Mouse (Mus musculus) CH12.LX (cell line): ENCODE results near the gene Grin1. TPM values are rescaled to one million over a fixed set of nuclear protein-coding genes. Genes with fewer than 3 reads are reported as not detected.

Source experiments
- DNase-seq: peaks from one replicate; pipeline ENCODE4 v3.0.0-alpha.2; 2013; ENCODE audit errors: extremely low read depth
- H3K27ac ChIP-seq: 2 replicates; pipeline ENCODE4 v1.5.1; 2012; ENCODE audit warnings: low read depth, mild to moderate bottlenecking, control low read depth, moderate library complexity; ENCODE audit not compliant: insufficient read depth
- H3K27me3 ChIP-seq: replicated peaks from 2 replicates; pipeline ENCODE3; 2012; ENCODE audit warnings: inconsistent platforms
- H3K36me3 ChIP-seq, 2 experiments: replicated peaks in 1 of 2; 2 replicates each; pipeline versions ENCODE3 to v1.6.1; 2012; ENCODE audit warnings: inconsistent platforms in 1 of 2, low read length in 1 of 2, mild to moderate bottlenecking in 1 of 2, mixed read lengths in 1 of 2, moderate library complexity in 1 of 2; ENCODE audit not compliant: control insufficient read depth in 1 of 2, insufficient read depth in 1 of 2
- H3K4me1 ChIP-seq, 2 experiments: 2 replicates each; pipeline ENCODE4 v1.6.1; 2012; ENCODE audit warnings: inconsistent platforms in 1 of 2, moderate library complexity in 1 of 2; ENCODE audit not compliant: insufficient read depth in 2 of 2, control insufficient read depth in 1 of 2
- H3K4me2 ChIP-seq: 2 replicates; pipeline ENCODE4 v1.6.1; 2012; ENCODE audit warnings: low read depth, mild to moderate bottlenecking, control low read depth; ENCODE audit not compliant: poor library complexity, insufficient read depth, severe bottlenecking
- H3K4me3 ChIP-seq, 3 experiments: fragments of 150-350 bp in 1 of 3; sonication (generic) in 1 of 3; replicated peaks in 1 of 3; 2 replicates each; pipeline versions ENCODE3 to v1.5.1; 2011 to 2012; ENCODE audit warnings: low read depth in 2 of 3, low read length in 2 of 3, mild to moderate bottlenecking in 2 of 3, moderate library complexity in 2 of 3, control low read depth in 1 of 3, improper control_type of control experiment in 1 of 3, inconsistent platforms in 1 of 3, mixed read lengths in 1 of 3; ENCODE audit not compliant: poor library complexity in 1 of 3
- H3K79me2 ChIP-seq: replicated peaks from 2 replicates; pipeline ENCODE4 v1.6.1; 2012; ENCODE audit warnings: mild to moderate bottlenecking, moderate library complexity; ENCODE audit not compliant: control insufficient read depth, poor library complexity, insufficient read depth, severe bottlenecking; ENCODE audit errors: extremely low read depth
- H3K9ac ChIP-seq: 2 replicates; pipeline ENCODE4 v1.6.1; 2012; ENCODE audit warnings: low read depth, mild to moderate bottlenecking, control low read depth, moderate library complexity; ENCODE audit not compliant: insufficient read depth
- H3K9me3 ChIP-seq: replicated peaks from 2 replicates; pipeline ENCODE3; 2012; ENCODE audit warnings: low read length, inconsistent platforms, mixed read lengths
- BHLHE40 ChIP-seq: IDR thresholded peaks from 2 replicates; pipeline ENCODE4 v1.6.1; 2011; ENCODE audit warnings: mild to moderate bottlenecking, low read depth, low read length, improper control_type of control experiment
- CHD1 ChIP-seq: IDR thresholded peaks from 2 replicates; pipeline ENCODE4 v1.6.1; 2012; ENCODE audit warnings: low read depth, low read length, improper control_type of control experiment, inconsistent platforms
- CHD2 ChIP-seq: IDR thresholded peaks from 2 replicates; pipeline ENCODE4 v1.6.1; 2011; ENCODE audit warnings: low read length, improper control_type of control experiment
- CTCF ChIP-seq, 2 experiments: IDR thresholded peaks in 1 of 2; conservative IDR thresholded peaks in 1 of 2; 2 replicates each; pipeline ENCODE4 v1.5.1; 2011 to 2012; ENCODE audit warnings: low read depth in 2 of 2, low read length in 2 of 2, improper control_type of control experiment in 1 of 2, inconsistent platforms in 1 of 2, mild to moderate bottlenecking in 1 of 2, moderate library complexity in 1 of 2
- ETS1 ChIP-seq: conservative IDR thresholded peaks from 2 replicates; pipeline ENCODE4 v1.6.1; 2012; ENCODE audit warnings: low read depth, mild to moderate bottlenecking, inconsistent platforms, low read length, improper control_type of control experiment, moderate library complexity
- GABPA ChIP-seq: IDR thresholded peaks from 2 replicates; pipeline ENCODE4 v1.6.1; 2012; ENCODE audit warnings: low read depth, low read length, improper control_type of control experiment, inconsistent platforms; ENCODE audit not compliant: insufficient replicate concordance
- JUND ChIP-seq: conservative IDR thresholded peaks from 2 replicates; pipeline ENCODE4 v1.6.1; 2011; ENCODE audit warnings: low read depth, low read length, improper control_type of control experiment
- KAT2A ChIP-seq: IDR thresholded peaks from 2 replicates; pipeline ENCODE4 v1.6.1; 2012; ENCODE audit warnings: low read length, improper control_type of control experiment, inconsistent platforms; ENCODE audit not compliant: insufficient replicate concordance
- MAFK ChIP-seq: IDR thresholded peaks from 2 replicates; pipeline ENCODE4 v1.6.1; 2011; ENCODE audit warnings: low read length, improper control_type of control experiment; ENCODE audit not compliant: insufficient replicate concordance
- MAX ChIP-seq: IDR thresholded peaks from 2 replicates; pipeline ENCODE4 v1.6.1; 2011; ENCODE audit warnings: low read length, improper control_type of control experiment
- MYC ChIP-seq: IDR thresholded peaks from 2 replicates; pipeline ENCODE4 v1.6.1; 2011; ENCODE audit warnings: low read depth, mild to moderate bottlenecking, improper control_type of control experiment, low read length
- NRF1 ChIP-seq: IDR thresholded peaks from 2 replicates; pipeline ENCODE4 v1.6.1; 2014; ENCODE audit warnings: low read depth, mild to moderate bottlenecking, inconsistent platforms, low read length, improper control_type of control experiment, moderate library complexity
- POLR2A ChIP-seq: IDR thresholded peaks from 2 replicates; pipeline ENCODE4 v1.6.1; 2011; ENCODE audit warnings: low read depth, mild to moderate bottlenecking, improper control_type of control experiment, low read length
- RAD21 ChIP-seq: IDR thresholded peaks from 2 replicates; pipeline ENCODE4 v1.6.1; 2011; ENCODE audit warnings: low read depth, mild to moderate bottlenecking, low read length, improper control_type of control experiment, moderate library complexity
- SMC3 ChIP-seq: IDR thresholded peaks from 2 replicates; pipeline ENCODE4 v1.6.1; 2011; ENCODE audit warnings: low read depth, low read length, improper control_type of control experiment
- UBTF ChIP-seq: IDR thresholded peaks from 2 replicates; pipeline ENCODE4 v1.6.1; 2012; ENCODE audit warnings: low read depth, mild to moderate bottlenecking, inconsistent platforms, low read length, improper control_type of control experiment, moderate library complexity
- ZMIZ1 ChIP-seq: IDR thresholded peaks from 2 replicates; pipeline ENCODE4 v1.6.1; 2012; ENCODE audit warnings: low read depth, mild to moderate bottlenecking, inconsistent platforms, low read length, improper control_type of control experiment
- ZNF384 ChIP-seq: IDR thresholded peaks from 2 replicates; pipeline ENCODE4 v1.6.1; 2012; ENCODE audit warnings: low read depth, low read length, improper control_type of control experiment, inconsistent platforms
- dilution Hi-C: fragments of 300-500 bp; cut with MboI; formaldehyde crosslinking; loops from 2 replicates; pipeline ENCODE4 v1.14.3; 2020; ENCODE audit warnings: low sequenced_read_pairs; ENCODE audit not compliant: extremely low pct_unique_long_range_greater_than_20kb, extremely low pct_ligation_motif_present
- in situ Hi-C: fragments of 300-500 bp; cut with MboI; formaldehyde crosslinking; loops from 3 replicates; pipeline ENCODE4 v1.14.3; 2019; ENCODE audit warnings: low sequenced_read_pairs, low pct_ligation_motif_present, low pct_unique_long_range_greater_than_20kb, mixed read lengths
- polyA plus RNA-seq: library from polyadenylated mRNA; unstranded; fragments of >175 nt; gene quantifications from 2 replicates; pipeline ENCODE4 v1.2.1, GENCODE M21; 2012; ENCODE audit warnings: low read depth; ENCODE audit not compliant: insufficient read length
- total RNA-seq, 2 experiments: library from RNA; depleted of rRNA; stranded (reverse); fragments of 300-350 nt in 1 of 2; fragments of >200 nt in 1 of 2; gene quantifications; 2 replicates each; pipeline ENCODE4 v1.2.3; 2012 to 2014

The Grin1 gene
- total and polyA plus RNA-seq, 3 experiments: 0.06 to 0.36 (median 0.17) TPM

DNA sequence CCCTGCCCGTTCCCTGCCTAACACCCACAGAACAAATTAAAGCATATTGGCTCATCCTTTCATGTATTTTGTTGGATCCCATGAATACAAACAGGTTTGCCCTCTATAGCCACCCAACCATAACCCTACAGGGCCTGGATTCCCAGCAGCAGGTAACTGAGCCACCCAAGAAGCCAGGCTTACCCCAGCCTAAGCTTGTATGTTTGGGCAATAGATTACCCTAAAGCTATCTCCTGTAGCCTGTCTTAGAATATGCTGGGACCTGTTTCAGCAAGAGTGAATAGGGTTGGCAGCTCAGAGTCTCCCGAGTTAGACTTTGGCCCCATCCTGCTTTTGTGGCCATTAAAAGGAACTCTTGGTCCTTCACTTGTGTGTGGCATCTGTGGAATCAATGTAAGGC lies 33.4 kb downstream of the Grin1 start:
- no peak for DNase-seq
- Histone ChIP-seq H3K4me1 (peaks cover 0 to 2% of the 10 kb centered on the region in 2 experiments; a peak in 1 of 4 replicates), H3K79me2 (no peaks in the 10 kb centered on the region), H3K36me3 (peaks cover 40 to 61% of the 10 kb centered on the region in 2 experiments), H3K4me3 (no peak overlapping the region), H3K27me3 (peaks cover 1% of the 10 kb centered on the region), H3K27ac (no peak overlapping the region), H3K4me2 (no peak overlapping the region), H3K9me3 (no peaks in the 10 kb centered on the region), H3K9ac (no peak overlapping the region)
- TF ChIP-seq UBTF (no peak), GABPA (no peak), MYC (no peak), ZNF384 (no peak), CHD2 (no peak), CTCF (conservative IDR thresholded peaks at IDR 0.05 in 1 of 2, IDR thresholded peaks at IDR 0.05 in 1 of 2; ENCODE audit: low read depth in 2 of 2, low read length in 2 of 2) (no peak), KAT2A (no peak), JUND (no peak), ZMIZ1 (no peak), MAFK (no peak), ETS1 (no peak), SMC3 (no peak), BHLHE40 (no peak), MAX (no peak)
- dilution Hi-C loops: no loop called here
- in situ Hi-C loops: no loop called here

DNA sequence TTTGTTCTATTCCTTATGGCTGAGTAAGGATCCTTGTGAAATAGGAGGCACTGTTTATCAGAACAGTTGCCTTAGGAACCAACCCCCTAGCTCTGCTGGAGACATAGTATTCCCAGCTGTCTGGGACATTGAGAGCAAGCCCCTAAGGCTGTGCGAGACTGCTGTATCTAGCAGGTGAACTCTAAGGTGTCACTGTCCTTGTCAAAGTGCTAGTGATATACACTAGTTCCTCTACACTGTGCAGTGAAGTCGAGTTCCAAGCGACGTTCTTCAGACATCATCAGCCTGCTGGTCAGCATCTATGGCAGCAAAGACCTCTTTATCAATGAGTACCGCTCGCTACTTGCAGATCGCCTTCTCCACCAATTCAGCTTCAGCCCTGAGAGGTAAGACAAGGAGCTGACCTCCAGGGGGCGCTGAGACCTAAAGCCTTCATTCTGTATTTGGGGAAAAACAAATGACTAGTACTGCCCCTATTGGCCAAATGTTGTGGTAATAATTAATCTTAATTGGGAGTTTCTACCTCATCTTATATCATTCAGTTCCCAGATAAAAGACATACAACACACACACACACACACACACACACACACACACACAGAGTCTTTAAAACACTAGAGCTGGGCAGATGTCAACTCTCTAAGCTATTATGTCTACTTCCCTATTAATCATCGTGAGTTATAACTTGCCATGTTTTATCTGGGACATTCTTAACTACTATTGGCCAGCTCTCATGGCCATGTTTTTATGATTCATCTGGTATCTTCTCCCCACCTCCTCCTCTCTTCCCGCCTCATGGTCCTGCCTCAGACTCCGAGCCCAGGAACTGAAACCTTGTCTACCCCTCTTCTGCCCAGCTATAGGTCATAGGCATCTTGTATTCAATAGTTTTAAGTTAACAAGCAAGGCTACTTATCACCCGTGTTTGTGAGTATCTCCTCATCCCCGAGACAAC lies 39.8 kb downstream of the Grin1 start:
- TF ChIP-seq CTCF (conservative IDR thresholded peaks at IDR 0.05 in 1 of 2, IDR thresholded peaks at IDR 0.05 in 1 of 2; ENCODE audit: low read depth in 2 of 2, low read length in 2 of 2): peak; percentile 80 to 99
- no peak for TF ChIP-seq POLR2A
- TF ChIP-seq UBTF: no peak
- peak; percentile 71 for TF ChIP-seq RAD21
- TF ChIP-seq NRF1: no peak
- peak; percentile 75 for TF ChIP-seq SMC3
- no peak for TF ChIP-seq CHD1
- TF ChIP-seq, all 38 proteins: peak for 3

More for the DNA sequence above, 39.8 kb downstream of the Grin1 start:
- no peak overlapping the region for H3K4me3 ChIP-seq
- 0 out of 2 replicates have a peak, but pooled peaks cover 3% of the 10 kb centered on the region for H3K79me2 ChIP-seq
- H3K4me1 ChIP-seq: no peaks in the 10 kb centered on the region
- DNase-seq: peak; percentile 88
- H3K36me3 ChIP-seq: peaks cover 72 to 91% of the 10 kb centered on the region in 2 experiments
- dilution Hi-C loops (no loop called here), in situ Hi-C loops (loop anchor here (10.0 kb wide), 1 partner anchor 56 kb away; the partner anchor contains the start of gene Man1b1)
- H3K27me3 ChIP-seq: no peaks in the 10 kb centered on the region
- no peak overlapping the region for H3K4me2 ChIP-seq
- H3K9ac ChIP-seq: no peak overlapping the region
- no peak overlapping the region for H3K27ac ChIP-seq
- H3K9me3 ChIP-seq: no peaks in the 10 kb centered on the region
